Mouse (Mus musculus): ENCODE measurements around the gene Sptb.
A peak's percentile ranks its signal among the peaks of the same experiment; 100 is the strongest.

Sptb gene

DNA sequence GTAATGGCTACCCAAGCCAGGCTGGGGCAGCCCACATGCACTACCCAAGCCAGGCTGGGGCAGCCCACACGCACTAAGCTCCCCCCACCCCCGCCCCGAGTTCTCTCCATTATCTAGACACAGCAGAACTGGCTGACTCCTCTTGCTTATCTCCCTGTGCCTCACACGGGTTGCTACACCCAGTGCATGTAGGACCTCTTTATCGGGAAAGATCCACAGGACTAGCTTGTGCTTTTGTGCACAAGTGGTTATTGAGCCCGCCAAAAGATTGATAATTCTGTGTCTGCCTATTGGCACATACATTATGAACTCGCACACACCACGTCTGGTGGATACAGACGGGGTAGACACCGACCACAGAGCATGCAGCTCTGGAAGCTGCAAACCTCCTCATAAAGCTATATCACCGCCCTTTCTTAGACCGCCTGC is 36.5 kb downstream of the Sptb start:
- DNase-seq (ENCODE audit: low spot score): no peak

DNA sequence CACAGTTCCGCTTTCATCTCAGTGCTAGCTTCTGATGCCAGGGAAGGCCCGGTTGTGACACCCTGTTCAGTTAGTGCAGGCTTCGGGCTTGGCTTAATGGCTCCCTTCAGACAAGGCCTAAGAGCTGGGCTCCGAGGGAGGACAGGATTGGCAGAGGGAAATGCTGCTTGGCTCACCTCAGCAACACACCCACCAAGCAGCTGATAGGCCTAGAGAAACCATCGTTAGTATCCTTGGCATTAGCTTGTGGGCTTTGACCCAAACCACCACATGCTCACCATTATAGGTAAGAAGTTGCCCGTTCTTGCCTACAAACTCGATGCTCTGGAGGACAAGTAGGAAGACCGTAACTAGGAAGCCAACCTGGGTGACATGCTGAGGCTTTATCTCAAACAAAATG is 38.3 kb downstream of the Sptb start:
- no peak for DNase-seq (ENCODE audit: low spot score)

DNA sequence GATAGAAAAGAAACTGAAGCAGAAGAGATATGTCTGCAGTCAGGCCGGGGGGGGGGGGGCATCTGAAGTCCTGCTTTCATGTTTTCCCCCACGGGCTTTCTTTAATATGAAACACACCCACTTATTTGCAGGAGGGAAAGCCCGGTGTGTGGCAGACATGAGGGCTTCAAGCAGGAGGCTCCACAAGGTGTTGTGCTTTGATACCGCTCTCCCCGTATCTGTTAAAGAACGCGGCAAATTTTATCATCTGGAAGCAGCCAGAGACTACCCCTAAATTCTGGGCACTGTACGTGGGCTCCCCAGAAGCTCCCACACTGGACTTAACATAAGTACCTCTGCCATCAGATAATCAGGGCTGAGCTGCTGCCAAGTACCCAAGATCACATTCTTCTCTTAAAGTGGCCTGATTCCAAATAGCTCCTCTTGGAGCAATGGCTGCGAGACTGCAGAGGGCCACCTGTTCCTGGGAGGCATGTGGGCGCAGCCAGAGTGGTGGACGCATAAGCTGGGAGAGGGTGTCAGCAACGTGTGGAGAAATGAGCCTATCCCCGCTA is 39.7 kb downstream of the Sptb start:
- peak; percentile 34 for DNase-seq (ENCODE audit: low spot score)

DNA sequence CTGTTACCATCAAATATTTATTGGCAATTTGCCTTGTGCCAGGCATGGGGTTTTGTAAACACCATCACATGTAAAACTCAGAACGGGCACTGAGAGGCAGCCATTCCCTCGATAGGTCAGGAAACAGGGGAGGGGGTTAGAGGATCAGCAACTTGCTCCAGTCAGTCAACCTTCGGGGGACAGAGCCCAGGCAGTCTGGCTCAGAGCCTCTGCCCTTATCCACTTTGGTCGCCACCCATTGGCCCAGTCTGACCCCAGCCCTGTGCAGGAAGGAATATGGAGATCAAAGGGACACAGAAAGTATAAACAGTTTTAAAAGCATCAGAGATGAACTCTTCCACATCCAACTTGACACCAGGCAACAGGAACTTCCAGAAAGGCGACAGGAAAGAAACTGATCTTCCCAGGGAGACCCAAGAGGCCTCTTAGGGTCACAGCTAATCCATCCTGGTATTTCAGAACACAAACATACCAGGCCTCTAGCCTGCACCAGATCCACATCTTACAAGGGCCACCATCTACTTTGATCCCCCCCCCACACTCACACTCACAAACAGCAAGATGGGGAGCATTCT is 40.3 kb downstream of the Sptb start:
- no peak for DNase-seq (ENCODE audit: low spot score)

DNA sequence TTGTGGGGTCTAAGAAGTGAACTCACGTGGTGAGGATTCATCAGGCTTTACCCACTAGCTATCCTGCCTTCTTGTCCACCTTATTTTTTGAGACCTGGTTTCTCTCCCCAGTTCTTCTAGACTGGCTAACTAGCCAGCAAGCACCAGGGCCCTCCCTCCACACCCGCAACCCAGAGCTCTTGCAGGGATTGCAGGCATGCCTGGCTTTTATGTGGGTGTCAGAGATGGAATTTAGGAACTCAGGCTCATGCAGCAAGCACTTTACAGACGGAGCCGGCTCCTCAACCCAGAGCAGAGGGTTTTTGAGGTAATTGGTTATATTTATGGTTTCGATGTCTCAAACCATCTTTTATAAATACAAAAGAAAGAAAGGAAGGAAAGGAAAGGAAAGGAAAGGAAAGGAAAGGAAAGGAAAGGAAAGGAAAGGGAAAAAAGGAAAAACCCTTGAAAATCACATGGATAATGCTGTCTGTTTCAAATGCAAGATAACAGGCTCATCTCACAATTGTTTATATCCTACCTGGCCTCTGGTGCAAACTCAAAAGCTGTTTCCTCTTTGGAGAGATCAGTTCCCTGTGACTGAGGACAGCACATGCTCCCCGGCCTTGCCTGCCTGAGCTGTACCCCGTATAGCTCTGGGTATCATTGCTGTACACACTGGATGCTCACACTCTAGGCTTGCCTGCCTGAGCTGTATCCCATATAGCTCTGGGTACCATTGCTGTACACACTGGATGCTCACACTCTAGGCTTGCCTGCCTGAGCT is 41.5 kb downstream of the Sptb start:
- no peak for DNase-seq (ENCODE audit: low spot score)

DNA sequence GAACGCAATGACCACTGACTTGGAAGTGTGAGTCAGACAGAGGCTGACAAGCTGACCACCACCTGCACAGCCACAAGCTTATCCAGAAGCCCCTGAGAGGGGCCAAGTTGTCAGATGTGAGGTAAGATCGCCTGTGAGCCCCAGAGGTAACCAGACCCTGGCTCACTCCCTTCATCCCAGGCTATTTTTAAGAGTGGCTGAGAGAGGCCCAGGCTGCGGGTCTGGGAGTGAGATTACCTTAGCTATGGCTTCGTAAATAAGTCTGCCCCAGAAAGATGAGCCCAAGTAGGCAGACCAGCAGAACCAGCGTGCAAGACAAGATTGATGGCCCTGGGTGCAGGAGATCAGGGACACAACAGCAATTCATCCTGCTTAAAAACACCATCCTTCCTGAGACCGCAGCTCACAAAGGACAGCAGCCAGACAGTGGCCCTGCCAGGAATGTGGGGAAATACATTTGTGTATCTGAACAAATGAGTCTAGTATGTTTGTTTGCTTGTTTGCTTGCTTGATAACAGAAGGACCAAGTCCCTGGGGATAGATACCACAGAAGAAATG is 58.5 kb downstream of the Sptb start:
- no peak for DNase-seq (ENCODE audit: low spot score)

DNA sequence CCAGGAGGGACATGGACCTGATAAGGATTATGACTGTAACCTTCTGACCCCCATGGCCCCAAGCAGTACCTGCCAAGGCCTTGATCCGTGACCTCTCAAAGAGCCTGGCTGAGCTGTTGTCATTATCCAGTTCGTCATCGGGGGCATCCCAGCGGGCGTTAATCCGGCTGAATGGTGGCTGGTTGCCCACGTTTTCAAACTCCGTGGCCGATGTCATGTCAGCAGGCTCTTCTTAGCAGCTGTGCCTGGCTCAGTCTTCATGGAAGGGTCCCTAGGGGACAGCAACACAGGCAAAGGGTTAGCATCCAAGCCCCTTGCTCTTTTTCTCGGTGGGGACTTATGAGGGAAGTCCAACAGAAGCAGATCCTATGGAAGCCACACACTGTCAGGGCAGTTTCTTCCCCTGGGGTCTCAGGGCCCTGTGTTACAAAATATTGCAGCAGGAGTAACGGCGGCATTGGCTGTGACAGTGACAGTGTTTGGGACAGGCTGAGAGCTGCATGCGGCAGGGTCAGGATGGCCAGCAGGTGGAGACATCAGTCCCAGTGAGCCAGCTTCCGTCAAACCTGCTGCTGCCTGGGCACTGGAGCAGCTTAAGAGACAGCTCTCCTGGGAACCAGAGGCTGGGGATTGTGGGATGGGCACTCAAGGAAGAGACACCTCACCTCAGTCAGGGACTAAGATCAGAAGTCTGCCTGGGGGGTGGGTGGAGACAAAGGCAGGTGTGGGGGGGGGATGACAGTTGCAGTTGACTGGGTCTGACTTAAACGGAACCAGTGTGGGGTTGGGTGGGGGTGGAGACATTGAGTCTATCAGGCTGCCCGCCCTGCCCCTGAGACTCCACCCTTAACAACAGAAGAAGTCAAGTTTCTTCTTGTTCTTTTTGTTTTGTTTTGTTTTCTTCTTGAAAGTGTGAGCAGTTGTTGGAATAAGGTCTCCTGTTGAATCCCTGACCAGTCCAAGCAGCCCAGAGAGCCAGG is 60.3 kb downstream of the Sptb start:
- peak; percentile 65 for DNase-seq (ENCODE audit: low spot score)

DNA sequence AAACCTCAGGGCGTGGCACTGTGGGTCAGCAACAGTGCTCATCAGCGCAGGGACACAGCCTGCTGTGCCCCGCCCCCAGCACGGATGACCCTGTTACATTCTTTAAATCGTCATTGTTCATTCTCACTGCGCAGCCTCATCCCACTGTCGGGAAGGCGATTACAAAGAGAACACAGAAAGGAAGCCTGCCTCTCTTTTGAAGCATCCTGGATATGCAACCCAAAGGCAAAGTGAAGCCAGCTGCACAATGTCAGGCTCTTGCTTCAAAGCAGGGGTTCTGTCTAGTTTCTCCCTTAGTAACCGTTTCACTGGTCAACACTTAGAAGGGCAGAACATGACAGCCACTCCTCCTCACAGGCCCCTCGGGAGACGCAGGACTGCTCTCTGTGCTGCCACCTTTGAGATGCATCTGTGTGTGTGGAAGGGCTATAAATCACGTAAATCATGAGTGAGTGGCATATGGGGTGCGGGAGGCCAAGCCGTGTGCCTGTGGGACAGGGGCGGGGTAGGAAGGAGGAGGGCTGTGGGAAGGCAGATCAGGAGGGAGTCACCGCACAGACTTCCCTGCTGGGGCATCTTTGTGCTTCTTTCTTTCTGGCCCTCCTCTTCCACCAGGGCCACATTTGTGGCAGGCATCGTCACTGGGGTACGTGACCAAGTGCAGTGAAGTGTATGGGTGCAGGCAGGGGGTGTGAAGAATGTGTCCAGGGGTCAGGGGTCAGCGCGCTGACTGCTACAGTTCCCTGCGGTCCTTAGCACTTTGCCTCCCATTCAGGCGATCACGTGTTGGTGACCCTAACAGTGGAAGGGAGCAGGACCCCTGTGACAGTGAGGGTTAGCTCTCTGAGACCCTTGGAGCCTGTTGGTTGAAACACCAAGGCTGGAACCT is 64.9 kb downstream of the Sptb start:
- no peak for DNase-seq (ENCODE audit: low spot score)

DNA sequence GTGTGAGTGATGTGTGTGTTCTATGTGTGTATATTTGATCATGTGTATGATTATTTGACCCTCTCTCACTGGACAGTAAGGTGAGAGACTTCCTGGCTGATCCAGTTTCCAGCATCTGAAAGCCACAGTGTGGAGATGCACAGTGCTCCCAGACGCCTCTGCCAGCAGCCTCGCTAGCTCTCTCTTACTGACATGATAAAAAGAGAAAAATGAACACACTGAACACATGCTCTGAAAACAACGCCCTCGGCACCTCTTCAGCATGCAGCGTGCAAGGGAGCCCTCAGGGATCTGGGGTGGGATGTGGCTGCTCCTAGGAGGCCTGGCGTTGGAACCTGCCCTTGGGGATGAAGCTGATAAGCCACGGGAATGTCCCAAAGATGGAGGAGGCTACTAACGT is 66.7 kb downstream of the Sptb start:
- no peak for DNase-seq (ENCODE audit: low spot score)

DNA sequence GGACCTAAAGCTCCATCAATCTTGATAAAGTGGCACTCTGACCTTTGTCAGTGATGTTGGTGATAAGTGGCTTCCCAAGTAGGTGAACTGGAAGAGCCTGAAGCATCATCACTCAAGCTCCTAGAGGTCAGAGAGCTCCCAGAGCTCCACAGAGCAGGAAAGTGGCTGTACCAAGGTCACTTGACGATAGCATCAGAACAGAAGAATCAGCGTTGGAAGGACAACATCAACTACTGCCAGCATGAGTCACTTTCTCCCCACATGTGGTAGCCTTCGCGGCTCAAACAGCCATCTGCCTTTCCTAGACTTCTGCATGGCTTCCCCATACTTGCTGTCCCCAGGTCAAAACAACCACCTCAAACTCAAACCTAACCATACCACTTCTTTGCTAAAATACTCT is 67.7 kb downstream of the Sptb start:
- DNase-seq (ENCODE audit: low spot score): no peak

DNA sequence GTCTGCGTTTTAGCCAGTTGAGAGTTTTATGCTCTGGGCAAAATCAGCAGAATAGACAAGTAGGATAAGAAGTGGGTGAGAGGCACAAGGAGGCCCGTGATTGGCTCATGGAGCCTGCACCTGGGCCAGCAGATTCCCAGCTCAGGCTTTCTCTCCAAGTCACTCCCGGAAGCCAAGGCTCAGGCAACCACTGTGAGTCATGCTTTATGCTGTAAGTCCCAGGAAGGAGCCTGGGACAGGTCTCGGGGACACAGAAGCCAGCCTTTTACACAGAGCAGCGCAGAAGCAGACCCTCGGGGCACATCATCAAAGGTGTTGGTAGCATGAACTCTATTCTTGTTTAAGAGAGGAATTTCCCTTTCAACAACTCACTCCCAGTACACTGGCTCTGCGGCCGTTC is 69.7 kb downstream of the Sptb start:
- no peak for DNase-seq (ENCODE audit: low spot score)

DNA sequence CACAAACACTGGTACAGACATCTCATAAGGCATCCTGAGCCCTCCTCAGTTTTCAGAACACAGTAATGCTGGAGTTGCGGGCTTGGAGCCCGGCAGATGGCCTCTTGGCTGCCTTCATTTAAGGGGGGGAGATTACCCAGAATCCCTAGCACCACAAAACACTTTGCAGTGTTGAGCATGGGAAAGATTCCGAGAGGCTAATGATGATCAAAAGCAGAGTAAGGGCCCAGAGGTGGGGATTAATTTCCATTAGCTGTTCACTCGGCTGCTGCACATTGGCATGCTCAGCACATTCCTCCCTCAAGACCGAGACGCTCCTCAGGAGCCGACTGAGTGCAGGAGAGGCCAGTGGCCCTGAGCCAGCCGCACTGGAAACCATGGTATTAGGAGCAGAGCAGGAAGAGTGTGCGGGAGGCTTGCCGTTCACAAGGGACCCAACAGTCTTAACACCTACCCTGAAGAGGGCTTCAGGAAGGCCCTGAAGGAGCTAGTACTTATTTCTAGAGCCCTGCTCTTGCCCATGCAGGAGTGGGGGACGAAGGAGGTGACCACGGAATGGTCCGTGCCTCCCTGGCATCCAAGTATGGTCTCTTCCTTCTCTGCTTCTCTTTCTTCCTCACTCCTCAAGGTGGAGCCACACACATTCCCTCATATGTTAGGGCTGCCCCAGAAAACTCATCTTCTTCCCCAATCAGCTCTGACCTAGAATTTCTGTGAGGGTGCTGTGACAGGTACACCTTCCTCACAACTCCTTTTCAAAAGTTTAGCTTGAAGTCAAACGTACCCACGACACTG is 75.3 kb downstream of the Sptb start:
- DNase-seq (ENCODE audit: low spot score): no peak

DNA sequence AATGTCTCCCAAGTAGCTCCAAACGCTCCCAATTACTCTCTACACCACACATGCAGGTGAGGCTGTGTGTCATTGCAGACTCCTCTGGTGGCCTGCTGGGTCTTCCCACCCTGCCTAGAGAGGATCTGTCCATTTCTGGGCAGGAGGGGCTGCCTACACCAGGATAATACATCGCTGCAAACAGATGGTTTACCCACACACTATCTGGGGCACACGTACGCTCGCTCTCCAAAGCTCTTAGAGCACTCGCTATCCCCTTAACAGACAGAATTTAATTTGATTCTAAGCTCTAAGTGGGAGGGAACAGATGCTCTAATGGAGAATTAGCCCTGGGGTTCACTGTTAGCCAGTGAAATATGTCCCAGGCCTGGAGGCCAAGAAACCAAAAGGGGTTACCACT is 87.0 kb downstream of the Sptb start:
- DNase-seq (ENCODE audit: low spot score): peak; percentile 51

DNA sequence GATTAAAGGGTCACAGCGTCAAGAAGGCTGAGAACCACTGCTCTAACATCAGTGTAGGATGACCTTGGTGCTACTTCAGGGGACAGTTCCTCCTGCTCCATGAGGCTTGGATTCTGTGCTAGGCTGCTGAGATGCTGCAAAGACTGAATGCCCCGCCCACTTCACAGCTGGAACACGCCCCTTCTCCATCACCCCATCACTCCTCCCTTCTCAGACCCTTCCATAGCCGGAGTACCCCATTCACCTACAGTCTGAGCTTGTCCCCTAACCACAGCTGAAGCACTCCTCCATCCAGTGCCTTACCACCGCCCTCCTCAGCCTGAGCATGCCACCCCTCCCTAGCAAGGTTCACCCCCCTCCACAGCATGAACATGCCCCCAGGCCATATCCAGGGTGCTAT is 90.5 kb downstream of the Sptb start:
- no peak for DNase-seq (ENCODE audit: low spot score)

DNA sequence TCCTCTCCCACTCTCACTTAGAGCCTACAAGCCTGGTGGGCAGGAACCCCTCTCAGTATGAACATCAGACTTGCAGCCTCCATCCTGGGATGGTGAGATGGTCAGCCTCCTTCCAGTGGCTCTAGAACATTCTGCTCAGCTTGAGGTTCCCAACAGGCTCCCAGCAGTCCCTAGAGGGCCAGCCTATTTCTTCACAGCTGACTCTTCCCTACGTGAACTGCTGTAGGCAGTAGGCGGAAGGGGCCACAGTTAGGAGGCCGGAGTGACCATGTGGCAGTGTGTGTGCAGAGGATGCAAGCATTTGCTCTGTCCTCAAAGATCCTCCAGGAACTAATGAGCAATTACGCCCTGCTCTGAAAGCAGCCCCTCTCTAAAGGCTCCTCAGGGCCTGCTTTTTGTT is 92.2 kb downstream of the Sptb start:
- no peak for DNase-seq (ENCODE audit: low spot score)

DNA sequence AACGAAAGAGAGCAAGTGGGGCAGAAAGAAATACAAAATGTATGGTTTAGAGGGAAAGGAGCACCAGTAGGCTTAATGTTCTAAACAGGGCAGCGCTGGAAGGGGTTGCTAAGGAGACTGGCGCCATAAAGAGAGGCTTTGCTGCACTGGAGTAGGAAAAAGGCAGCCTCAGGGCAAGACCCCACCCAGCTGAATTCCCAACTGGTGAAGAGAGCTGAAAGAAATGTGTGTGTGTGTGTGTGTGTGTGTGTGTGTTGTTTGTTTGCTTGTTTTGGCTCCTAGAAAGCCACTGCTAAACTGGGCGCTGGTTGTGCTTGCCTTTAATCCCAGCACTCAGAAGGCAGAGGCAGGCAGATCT is 94.8 kb downstream of the Sptb start:
- no peak for DNase-seq (ENCODE audit: low spot score)

DNA sequence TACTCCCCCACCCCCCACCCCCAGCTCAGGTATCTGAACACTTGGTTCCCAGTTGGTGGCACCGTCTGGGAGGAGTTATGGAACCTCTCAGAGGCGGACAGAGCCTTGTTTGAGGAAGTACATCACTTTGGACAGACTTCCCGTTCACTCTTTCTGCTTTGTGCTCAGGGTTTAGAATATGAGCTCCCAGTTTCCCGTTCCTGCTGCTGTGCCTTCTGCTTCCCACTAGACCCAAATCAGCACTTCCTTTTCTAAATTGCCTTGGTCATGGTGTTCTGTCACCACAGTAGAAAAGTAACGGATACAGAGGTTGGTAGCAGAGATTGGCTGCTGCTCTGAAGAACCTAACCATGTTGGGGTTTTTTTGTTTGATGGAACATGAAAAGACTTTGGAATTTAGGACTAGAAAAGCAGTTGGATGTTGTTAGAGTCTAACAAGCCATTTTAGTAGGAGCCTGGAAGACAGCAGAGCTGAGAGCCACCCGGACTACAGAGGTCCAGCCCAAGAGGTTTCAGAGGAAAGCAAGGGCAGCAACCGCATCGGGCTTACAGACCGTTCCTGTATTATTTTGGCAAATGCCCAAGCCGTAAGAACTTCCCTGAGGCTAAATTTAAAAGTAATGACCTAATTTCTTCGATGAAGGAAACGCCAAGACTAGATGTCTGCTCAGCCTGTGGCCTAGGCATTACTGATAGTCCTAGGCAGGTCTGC is 95.3 kb downstream of the Sptb start:
- DNase-seq (ENCODE audit: low spot score): no peak

DNA sequence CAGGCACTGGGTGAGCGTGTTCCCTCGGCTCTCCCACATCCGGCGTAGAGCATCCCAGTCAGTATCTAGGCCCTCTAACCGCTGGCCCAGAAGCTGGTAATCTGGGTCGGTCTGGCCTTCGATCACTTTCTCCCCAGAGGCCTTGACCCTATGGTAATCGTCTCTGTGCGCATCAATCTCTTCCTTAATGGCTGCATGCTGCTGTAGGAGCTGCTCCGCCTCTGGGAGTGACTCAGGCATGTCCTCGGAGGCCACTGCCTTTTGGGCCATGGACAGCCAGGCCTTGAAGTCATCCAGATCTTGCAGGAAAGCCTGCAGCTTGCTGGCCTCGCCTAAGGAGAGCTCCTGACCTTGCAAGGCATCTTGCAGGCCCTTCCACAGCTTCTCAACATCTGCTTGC is 97.7 kb downstream of the Sptb start:
- no peak for DNase-seq (ENCODE audit: low spot score)

DNA sequence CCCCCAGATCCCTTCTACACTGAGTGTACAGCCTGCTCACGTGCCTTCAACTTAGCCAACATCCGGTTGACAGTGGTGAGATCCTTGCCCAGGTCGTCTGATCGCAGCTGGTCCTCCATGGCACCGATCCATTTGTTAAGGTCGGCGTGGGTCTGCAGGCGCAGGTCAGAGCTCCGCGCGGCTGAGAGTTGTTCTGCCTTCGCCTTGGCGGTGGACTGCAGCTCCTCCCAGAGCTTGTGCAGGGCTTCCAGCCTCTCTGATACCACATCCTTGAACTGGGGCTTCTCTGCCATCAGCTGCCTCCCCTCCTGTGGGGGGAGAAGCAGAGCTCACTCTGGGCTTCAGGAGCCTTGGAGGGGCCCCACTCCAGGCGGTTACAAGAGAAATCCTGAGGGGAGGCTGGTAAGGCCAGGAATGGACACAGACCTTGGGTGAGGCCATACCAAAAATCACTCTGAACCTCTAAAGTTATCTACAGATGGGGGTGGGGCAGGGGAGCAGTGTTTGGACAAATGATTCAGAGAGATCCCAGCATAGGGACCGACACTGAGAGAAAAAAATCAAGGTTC is 101.3 kb downstream of the Sptb start:
- DNase-seq (ENCODE audit: low spot score): no peak
